Mouse (Mus musculus) telencephalon, adult 2 months (tissue): Measurements from ENCODE around the gene Tango2.
"Not testable (repeated sequence)": the region's sequence is repeated elsewhere in the genome, so short reads cannot be mapped to it uniquely, and the experiment has no call there.

ENCODE experiments used
- DNase-seq: peaks from one replicate; pipeline ENCODE4 v3.0.0-alpha.2; 2011; ENCODE audit warnings: low read depth, low spot score

Tango2 gene

DNA sequence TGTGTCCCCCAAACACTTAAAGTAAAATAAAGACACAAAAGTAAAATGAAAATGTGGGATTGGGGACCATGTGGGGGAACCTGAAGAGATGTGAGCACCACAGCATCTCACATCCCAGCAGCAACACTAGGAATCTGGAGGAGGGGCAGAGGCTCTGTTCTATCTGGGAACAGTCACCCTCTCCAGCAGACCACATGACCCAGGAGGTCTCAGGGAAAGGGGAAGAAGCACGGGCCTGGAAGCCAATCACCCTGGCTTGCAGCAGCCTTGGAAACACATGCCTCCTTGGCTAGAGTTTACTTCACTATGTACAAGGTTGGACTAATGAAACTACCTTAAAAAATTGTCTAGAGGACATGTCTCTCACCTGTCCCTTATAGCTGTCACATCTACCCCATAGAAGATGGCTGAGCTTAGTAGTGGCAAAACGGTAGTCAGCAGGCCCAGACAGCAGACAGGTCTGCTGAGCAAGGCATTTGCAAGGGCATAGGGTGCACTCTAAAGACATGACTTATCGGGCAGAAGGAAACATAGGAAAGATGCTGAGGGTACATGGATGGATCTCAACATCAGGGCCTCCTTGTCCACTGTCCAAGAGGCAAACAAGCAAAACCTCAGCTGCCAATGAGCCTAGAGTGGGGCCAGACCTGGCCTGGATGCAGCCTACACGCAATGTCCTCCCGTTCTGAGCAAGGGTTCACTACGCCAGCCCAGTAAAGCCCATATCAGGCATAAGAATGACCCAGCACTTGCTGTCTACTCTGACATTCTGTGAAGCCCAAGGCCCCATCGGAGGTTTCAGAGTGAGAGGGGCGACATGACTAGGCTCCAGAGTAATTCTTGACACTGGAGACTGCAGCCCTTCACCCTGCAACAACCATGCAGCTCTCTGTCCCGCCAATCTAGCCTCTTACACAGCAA lies 5.0 kb downstream of the Tango2 start:
- DNase-seq, result no peak

DNA sequence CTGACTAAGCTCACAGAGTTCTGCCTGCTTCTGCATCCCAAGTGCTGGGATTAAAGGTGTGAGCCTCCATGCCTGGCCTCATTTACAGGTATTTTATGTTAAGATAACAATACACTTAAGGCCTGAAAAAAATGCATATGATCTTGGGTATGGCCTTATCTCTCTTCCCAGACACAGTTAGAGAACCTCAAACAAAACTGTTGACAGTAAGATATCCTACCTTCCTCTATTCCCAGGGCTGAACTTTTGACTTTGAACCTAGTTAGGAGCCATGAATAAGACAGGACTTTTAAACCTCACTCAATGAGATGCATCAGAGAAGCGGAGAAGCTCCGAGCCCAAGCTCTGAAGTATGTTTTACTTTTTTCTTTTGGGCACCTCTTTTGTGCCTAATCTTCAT lies 5.8 kb downstream of the Tango2 start:
- no peak for DNase-seq

DNA sequence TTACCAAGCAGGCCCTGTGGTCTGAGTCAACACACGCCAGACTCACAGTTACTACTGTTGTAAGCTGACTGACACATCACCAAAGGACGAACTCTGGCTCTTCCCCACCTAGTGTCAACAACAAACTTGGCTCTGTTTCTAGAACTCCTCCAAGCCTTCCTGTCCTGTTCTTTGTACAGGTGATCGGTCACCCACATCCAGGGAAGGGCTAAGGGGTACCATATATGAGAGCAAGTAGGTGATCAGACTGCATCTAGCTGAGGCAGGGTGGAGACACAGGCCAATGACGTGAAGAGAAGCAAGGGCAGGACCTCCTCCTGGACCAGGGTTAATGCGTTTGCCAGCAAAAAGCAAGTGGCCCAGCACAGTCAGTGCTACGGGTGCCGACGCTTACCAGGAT lies 6.3 kb downstream of the Tango2 start:
- DNase-seq, result no peak

DNA sequence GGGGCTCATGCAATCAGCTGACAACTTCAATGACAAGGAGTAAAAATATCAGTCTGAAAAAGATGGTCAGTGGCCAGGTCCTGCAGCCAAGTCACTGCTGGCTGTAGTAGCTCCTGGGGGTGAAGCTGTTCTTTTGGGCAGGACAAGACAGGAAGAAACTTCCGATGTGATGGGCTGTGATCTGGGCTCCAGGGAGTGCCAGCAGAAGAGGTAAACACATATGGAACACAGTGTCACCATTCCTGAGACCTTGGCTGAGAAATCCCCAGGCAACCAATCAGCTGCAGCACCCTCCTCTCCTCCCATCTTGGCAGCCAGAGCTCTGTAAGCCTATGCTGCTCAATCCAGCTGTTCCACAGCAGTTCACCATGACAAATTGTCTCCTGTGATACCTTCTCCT lies 8.0 kb downstream of the Tango2 start:
- no peak for DNase-seq

DNA sequence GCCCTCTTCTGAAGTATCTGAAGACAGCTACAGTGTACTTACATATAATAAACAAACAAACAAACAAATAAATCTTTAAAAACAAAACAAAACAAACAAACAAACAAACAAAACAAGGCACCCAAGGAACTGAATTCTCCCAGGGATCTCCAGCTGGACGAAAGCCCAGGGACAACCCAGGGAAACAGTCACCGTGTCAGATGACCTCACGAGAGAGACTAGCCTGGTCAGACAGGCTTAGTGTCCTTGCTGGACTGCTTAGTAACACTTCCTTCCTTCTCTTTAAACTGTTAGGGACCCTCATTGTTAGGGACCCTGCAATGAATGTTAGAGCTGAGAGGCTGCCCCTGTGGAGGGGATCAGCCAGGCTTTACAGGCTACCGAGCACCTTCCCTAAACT lies 10.6 kb downstream of the Tango2 start:
- no peak for DNase-seq

DNA sequence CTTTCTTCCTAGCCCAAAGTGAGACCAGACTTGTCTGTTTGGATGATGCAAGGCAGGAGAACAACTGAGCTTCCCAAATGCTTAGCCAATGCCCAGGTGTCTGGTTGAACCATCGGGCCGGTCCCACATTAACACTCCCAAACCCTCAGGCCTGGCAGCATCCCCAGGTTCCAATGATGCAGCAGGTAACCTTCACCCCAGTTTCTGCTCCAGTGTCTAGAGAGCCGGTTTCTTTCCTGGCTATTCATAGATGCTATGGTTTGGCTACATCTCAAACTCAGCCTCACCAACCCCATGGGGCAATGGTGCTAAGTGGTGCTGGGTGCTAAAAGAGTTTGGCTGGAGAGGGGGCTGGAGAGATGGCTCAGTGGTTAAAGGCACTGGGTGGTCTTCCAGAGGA lies 11.9 kb downstream of the Tango2 start:
- DNase-seq, result no peak

DNA sequence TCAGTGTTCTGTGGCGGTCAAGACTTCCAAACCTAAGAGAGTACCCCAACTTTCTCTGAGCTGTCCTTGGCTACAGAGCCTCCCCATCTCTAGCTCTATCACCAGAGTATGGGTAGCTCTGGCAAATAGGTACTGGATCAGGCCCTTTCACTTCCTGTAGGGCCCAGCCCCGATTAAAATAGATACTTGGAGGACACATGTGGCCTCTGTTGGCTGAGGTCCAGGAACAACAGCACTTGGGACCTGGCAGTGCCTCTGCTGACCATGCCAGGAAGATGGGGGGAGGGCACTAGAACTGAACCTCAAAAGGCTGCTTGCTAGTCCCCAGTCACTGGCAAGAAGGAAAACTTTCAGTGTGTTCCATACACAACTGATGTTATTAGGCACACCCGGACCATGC lies 13.9 kb downstream of the Tango2 start:
- DNase-seq, result no peak

DNA sequence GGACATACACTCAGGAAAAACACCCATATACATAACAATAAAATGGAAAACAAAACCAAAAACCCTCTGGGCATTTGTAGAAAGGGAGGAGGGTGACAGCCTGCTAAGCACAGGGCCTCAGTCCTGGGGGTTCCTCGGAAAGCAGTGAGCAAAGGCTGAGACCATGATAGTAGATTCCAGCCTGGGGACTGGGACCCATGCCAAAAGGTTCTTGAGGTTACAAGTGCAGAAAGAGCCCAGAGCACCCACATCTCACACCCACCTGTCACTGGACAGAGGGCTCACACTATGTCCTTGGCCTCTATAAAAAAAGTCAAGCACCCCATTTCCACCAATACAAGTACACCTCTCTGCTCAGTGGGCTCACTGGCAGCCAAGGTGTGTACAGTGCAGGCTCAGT lies 19.4 kb downstream of the Tango2 start:
- DNase-seq, result no peak

DNA sequence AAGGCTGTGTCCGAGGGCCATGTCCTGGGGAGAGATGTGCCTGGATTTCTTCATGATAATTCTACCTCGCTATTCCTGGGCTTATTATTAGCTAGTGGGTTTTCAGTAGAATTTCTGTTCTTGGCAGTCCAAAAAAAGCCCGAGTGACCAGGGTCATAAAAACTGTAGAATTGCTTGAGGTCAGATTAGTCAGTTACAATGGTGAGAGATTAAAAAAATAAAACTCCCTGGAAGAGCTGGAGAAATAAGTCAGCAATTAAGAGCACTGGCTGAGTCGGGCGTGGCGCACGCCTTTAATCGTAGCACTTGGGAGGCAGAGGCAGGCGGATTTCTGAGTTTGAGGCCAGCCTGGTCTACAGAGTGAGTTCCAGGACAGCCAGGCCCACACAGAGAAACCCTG lies 20.0 kb downstream of the Tango2 start:
- no peak for DNase-seq

DNA sequence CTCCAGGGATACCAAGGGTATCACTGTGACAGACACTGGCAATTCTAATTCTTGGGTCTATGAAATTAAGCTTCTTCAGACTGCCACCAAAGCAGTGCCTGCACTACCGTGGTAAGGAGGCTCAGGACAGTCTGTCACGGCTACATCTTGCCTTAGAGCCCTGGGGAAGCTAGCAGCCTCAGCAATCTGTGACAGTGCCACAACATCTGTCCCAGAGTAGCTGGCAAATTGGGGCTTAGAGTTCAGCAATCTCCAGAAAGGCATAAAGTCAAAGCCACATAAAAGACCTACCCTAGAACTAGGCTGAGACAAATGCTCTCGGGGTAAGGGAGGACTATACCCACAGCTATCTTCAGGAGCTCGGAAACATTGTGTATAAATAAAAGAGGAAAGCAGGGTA lies 22.2 kb downstream of the Tango2 start:
- DNase-seq, result no peak

DNA sequence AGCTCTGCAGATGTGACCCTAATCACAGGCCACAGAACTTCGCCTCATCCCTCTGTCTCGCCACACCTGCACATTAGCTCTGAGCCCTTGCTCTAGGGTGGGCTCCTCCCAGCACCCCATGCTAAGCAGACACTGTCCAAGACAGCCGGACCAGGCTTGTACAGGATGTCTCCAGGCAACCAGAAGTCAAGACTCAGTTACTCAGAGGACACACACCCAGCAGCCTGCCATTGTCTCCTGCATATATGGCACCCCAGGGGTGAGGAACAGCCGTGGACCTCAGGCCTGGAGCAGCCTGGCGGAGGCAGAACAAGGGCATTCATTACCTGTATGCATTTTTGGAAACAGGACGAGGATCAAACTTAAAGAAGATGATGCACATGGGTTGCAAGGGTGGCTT lies 23.9 kb downstream of the Tango2 start:
- no peak for DNase-seq

DNA sequence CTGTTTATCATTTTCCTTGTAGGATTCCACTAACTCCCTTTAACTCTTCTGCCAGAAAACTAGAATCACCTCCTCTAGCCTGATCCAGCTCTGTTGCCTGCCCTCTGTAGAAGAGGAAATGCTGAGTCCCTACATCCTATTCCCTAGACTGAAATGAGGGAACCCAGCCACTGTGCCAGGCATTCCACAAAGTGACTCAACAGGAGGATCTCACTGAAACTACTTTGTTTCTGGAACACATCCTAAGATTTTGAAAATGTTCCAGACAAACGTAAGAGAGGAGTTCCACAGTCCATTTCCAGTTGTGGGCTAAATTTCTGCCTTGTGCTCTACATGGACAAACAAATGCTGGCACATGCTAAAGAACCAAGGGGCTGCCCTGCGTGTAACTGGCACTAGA lies 24.4 kb downstream of the Tango2 start:
- DNase-seq, result no peak

DNA sequence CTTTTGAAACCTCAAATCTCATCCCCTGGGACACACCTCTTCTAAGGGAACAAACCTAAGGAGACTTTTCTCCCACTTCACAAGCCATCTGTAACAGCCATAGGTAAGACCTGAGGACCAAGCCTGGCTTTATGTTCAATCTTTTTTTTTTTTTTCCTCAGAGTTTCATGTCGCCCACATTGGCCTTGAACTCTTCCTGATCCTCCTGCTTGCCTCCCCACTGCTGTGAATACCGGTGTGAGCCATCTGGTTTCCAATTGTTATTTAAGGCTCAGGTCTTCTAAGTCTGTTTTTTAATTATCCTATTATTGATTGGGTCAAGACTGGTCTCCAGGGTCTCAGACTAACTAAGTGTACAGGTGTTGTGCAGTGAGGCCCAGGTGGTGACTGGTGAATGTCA lies 26.5 kb downstream of the Tango2 start:
- DNase-seq, result no peak

DNA sequence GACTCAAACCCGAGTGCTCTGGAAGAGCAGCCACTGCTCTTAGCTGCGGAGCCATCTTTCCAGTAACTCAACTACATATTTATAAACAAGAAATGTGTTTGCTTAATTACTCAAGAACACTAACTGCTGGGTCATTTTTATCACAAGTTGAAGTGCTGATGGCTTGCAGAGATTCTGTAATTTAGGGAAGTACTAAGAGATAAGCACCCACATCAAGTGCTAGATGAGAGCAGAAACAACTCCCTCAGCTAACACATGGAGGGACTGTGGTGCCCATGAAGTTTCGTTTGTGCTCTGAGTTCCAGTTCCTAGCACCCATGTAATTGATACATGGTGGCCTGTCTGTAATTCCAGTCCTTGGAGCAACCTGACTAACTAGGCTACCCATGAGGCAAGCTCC lies 28.9 kb downstream of the Tango2 start:
- DNase-seq, result no peak

DNA sequence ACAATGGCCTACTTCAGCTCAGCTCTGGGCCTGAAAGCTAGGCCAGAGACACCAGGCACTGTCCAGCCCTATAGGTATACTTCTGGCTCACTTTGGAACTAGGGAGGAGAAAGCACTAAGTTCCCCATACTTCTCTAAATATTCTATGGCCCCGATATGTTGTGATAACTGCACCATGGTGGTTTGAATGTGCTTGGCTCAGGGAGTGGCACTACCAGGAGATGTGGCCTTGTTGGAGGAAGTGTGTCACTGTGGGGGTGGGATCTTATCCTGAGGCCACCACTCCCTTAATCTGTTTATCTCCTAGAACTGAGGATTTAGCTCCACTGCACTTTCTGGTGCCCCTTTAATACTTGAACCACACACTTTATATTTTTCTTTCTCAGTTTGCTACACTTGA lies 39.7 kb downstream of the Tango2 start:
- DNase-seq, result no peak

DNA sequence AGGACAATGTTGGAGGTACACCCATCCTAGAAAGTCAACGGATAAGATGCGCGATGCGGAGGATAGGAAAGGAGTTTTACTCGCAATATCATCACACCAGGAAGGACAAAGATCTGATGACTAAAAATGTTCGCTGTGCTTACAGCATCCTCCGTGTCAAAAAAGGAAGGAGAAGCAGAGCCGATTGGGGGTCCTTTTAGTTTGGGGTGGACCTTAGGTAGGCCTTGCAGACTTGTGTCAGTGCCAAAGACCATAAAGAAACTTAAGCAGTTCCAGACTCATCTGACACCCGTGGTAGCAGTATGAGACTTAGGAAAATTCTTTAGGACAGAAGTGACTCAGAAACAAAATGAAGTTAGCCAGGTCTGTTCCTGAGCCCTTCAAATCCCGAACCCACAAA lies 58.3 kb downstream of the Tango2 start:
- not testable (repeated sequence) for DNase-seq

DNA sequence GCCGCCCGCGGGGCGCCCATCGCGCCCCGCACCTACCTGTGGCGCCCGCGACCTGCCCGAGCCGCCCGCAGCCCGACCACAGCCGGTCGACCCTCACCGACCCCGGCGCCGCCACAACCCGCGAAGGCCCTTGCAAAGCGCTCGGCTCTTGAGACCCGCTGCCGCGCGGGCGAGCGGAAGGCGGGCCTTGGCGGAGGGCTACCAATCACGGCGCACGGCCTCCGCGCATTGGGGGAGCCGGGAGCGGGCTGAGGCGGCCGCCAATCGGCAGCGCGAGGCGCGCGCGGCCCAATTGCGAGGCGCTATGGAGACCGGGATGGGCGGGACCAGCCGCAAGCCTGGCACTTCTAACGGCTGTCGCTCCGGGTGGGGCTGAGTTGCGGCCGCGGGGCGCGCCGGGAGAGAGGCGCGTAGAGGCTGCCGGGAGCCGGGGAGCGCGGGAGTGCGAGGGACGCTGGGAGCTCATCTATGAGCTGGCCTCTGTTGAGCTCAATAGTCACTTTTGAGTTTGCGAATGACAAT lies 58.8 kb downstream of the Tango2 start, which contains the start of gene Dgcr8:
Gene Dgcr8, minus strand, starts transcription at position 180 of the 522 bp plus-strand sequence.
- peak; percentile 95 for DNase-seq

DNA sequence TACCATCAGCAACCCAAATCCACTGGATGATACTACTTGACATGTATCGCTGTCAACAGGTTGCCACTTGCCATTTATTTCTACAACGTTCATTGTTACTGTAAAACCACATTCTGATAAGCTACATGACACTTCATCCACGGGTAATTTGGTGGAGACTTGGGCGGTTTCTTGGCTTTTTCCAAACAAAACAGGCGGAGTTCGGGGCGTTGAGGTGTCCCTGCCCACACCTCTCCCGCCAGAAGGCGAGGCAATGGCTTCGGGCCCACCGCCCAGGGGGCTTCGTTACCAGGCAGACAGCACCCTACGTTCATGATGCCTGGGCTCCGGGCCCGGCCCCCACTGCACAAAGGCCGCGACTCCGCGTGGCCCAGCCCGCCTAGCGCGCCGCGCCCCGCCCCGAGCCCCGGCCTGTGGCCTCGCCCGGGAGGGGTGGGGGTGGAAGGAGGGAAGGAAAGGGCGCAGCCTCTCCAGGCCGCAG lies 59.3 kb downstream of the Tango2 start:
- no peak for DNase-seq

DNA sequence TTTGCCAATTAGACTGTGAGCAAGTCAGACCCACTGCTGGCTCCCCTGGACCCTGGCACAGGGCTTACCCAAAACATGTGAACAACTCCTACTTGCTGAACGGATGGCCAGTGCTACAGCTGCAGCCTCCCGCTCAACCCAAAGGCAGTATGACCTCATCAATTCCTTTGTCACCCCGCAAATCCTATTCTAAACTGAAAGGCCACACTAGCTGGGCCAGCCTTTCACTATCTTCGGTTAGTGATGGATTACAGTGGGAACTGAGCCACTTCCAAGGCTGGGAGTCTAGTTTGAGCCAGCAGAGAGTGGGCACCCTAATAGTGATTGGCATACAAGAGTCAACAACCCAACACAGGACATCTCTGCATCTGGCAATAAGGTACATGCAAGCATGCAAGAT lies 59.7 kb downstream of the Tango2 start:
- DNase-seq, result no peak

DNA sequence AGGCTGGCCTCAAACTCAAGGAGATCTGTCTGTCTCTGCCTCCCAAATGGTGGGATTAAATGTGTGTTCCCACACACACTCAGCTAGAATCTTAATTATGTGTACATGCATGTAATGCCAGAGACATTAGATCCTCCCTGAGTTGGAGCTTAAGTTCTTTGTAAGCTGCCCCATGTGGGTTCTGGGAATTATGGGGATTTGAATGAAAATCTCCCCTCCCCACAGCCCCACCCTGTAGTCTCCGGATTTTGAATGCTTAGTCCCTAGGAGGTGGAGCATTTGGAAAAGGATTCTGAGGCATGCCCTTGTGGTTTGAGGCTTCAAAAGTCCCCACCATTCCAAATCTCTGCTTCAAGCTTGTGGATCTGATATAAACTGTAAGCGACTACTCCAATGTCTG lies 72.7 kb downstream of the Tango2 start:
- DNase-seq, result no peak

DNA sequence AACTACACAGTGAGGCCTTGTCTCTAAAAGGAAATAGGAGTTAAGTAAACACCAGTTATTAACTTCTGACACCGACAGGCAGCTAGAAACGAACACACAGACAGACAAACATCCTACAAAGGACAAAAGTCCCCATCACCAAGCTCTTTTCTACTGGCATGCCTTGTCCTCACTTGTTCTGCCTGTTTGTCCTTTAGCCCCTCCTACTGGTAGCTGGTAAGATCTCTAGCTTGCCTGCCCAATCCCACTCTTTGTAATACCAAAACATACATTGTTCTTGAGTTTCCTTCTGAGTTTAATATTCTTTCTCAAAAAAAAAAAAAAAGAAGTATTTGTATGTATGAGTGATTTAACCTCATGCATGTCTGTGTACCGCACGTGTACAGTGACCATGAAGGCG lies 79.7 kb downstream of the Tango2 start:
- DNase-seq, result no peak

DNA sequence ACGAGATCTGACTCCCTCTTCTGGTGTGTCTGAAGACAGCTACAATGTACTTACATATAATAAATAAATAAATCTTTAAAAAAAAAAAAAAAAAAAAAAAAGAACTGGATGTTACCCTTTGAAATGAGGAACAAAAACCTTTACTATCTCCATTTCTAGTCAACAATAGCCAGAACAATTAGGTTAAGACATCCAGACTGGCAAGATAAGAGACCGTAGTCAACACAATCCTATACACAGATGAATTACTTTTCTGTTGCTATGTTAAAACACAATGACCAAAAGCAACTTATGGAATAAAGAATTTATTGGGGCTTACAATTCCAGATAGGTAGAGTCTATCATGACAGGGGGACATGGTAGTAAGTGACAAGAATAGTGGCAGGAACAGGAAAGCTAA lies 82.9 kb downstream of the Tango2 start:
- no peak for DNase-seq

DNA sequence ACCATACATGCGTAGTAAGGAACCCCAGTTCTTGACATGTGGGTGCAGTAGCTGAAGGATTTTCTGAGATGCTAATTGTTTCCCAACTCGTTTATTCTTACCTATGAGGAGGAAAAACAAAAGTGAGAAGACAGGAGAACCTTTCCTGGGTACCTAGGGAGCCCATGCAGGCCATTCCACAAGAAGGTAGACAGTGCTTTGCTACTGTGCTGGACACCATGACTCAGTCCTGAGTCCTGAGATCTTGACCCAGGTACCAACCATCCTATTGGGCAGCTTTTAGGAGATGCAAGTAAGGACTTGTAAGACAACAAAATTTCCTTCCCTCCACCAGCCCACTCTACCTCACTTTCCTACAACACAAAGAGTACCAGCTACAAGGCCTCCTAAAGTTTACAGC lies 89.7 kb downstream of the Tango2 start, which contains the start of gene Gm49776:
Gene Gm49776, minus strand, starts transcription at position 101 of the 400 bp plus-strand sequence.
- DNase-seq, result no peak
